Mouse (Mus musculus) bone marrow, adult 2 months (tissue): ENCODE results near the gene Synrg.

Source experiments
- CTCF ChIP-seq: fragments of 200-500 bp; IDR thresholded peaks from 2 replicates; pipeline ENCODE4 v1.5.1; 2011; ENCODE audit warnings: low read length, control low read depth; ENCODE audit not compliant: control insufficient read depth, insufficient read depth
- POLR2A ChIP-seq: fragments of 200-500 bp; IDR thresholded peaks from 2 replicates; pipeline ENCODE4 v1.6.1; 2011; ENCODE audit warnings: low read depth, mild to moderate bottlenecking, control low read depth, low read length, borderline replicate concordance; ENCODE audit not compliant: control insufficient read depth

GRCm38 (mm10) chr11:83938556-83938955 is 25.7 kb upstream of the Synrg start:
- TF ChIP-seq CTCF (no peak), POLR2A (no peak)
